Mouse (Mus musculus): Measurements from ENCODE around the gene Map3k7cl. TPM values are rescaled to one million over a fixed set of nuclear protein-coding genes. Genes with fewer than 3 reads are reported as not detected.

Gene Map3k7cl
- polyA plus RNA-seq, 1 experiment from 2014 or later = not detected

Other genes starting within 250 kb of the Map3k7cl start
- gene N6amt1, start 199.1 kb upstream of the Map3k7cl start, polyA plus RNA-seq (2014; fragmentation: Nextera tagmentation; extraction: Ambion mirVana) = 17.1 and 18.2 TPM in 2 replicates
- 31.4 and 32.4 TPM in 2 replicates for gene Ltn1, start 120.7 kb upstream of the Map3k7cl start, polyA plus RNA-seq (2014; fragmentation: Nextera tagmentation; extraction: Ambion mirVana)
- 12.7 and 14.7 TPM in 2 replicates for gene Rwdd2b, start 112.8 kb upstream of the Map3k7cl start, polyA plus RNA-seq (2014; fragmentation: Nextera tagmentation; extraction: Ambion mirVana)
- 42.4 and 44.2 TPM in 2 replicates for gene Usp16, start 98.6 kb upstream of the Map3k7cl start, polyA plus RNA-seq (2014; fragmentation: Nextera tagmentation; extraction: Ambion mirVana)
- 707 and 756 TPM in 2 replicates for gene Cct8, start 57.5 kb upstream of the Map3k7cl start, polyA plus RNA-seq (2014; fragmentation: Nextera tagmentation; extraction: Ambion mirVana)
- 17.8 and 19.0 TPM in 2 replicates for gene Bach1, start 145.6 kb downstream of the Map3k7cl start, polyA plus RNA-seq (2014; fragmentation: Nextera tagmentation; extraction: Ambion mirVana)